Mouse (Mus musculus) cerebellum, adult 2 months (tissue): Measurements from ENCODE around the gene Glra1.

Experiments used
- CTCF ChIP-seq: fragments of 200-500 bp; IDR thresholded peaks from 2 replicates; pipeline ENCODE4 v1.5.1; 2011; ENCODE audit warnings: low read depth, mild to moderate bottlenecking, control low read depth, low read length, moderate library complexity, borderline replicate concordance; ENCODE audit not compliant: insufficient read depth
- POLR2A ChIP-seq: fragments of 200-500 bp; IDR thresholded peaks from 2 replicates; pipeline ENCODE4 v1.6.1; 2011; ENCODE audit warnings: low read length, control low read depth, borderline replicate concordance; ENCODE audit not compliant: insufficient read depth

- TF ChIP-seq CTCF: no peak
- no peak for TF ChIP-seq POLR2A
Observed at GRCm38 (mm10) chr11:55633901-55634300, 25.9 kb upstream of the Glra1 start.
